Mouse (Mus musculus): ENCODE measurements around the gene Tango6. TPM values are rescaled to one million over a fixed set of nuclear protein-coding genes. Genes with fewer than 3 reads are reported as not detected.

The Tango6 gene
- polyA plus RNA-seq, 1 experiment from 2014 or later: 6.2 TPM

DNA sequence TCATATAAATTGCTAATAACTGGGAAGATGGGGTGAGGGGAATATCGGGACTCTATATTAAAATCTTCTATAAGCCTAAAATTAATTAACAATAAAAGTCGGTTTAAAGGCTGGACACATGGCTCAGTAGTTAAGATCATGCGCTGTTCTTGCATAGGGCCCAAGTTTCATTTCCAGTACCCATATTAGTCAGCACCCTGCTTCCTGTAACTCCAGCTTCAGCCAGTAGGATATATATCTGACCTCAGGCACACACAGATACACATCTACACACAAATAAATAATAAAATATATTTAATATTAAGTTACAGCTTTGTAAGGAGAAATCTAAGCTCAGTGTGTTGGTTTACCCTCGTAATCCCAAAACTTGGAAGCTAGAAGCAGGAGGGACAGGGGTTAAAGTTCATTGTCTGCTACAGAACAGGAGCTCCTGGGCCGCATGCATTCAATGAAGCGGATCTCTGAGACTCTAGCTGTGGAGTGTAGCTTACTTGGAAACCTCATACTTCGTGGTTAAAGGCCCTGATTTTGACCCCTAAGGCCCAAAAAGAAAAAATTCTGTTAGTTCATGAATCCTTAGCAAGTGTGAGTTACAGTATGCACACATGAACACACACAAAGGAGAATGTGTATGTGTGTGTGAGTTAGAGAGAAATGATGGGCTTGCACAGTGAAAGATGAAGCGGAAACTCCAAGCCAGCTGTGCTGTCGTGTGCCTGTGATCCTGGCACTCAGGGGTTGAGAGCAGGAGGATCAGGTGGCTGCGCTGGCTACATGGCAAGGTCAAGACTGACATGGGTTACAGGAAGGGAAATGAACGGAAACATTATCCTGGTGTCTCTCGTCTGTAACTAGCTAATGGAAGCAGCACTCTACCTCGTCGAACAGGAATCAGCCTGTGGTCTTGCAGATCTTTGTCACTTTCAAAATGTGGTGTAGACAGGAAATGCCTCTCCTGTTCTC, 138.0 kb downstream of the Tango6 start:
- Histone ChIP-seq H3K27me3 (replicated peaks) (no peaks in the 10 kb centered on the region), H3K4me2 (no peak overlapping the region), H3K9ac (replicated peaks) (no peak overlapping the region), H3K27ac (replicated peaks) (no peak overlapping the region), H3K4me3 (replicated peaks) (no peak overlapping the region), H3K4me1 (peaks cover 15% of the 10 kb centered on the region), H3K9me3 (replicated peaks) (no peaks in the 10 kb centered on the region), H3K36me3 (no peaks in the 10 kb centered on the region)
- no peak for ATAC-seq (ENCODE audit: low FRiP score)
- WGBS: 90% methylated on average over 14 of the region's 14 CpGs

DNA sequence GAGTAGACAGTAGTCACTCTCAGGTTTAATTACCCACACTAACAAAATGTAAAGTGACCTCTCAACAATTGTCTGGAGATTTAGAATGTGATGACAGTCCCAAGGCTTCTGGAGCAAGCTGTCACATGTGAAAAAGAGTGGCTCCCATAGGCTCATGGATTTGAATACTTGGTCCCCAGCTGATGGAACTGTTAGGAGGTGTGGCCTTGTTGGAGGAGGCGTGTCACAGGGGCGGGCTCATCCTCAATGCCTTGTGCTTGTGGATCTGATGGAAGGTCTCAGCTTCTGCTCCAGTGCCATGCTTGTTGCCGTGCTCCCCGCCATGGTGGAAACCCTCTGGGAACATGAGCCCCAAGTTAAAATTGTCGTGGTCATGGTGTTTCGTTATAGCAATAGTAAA, 146.1 kb downstream of the Tango6 start:
- ATAC-seq (ENCODE audit: low FRiP score): no peak
- 91% methylated on average over 6 of the region's 6 CpGs for WGBS
- Histone ChIP-seq H3K4me3 (replicated peaks) (no peak overlapping the region), H3K4me2 (no peak overlapping the region), H3K4me1 (no peaks in the 10 kb centered on the region), H3K9me3 (replicated peaks) (no peaks in the 10 kb centered on the region), H3K27ac (replicated peaks) (no peak overlapping the region), H3K9ac (replicated peaks) (no peak overlapping the region), H3K27me3 (replicated peaks) (no peaks in the 10 kb centered on the region), H3K36me3 (no peaks in the 10 kb centered on the region)

DNA sequence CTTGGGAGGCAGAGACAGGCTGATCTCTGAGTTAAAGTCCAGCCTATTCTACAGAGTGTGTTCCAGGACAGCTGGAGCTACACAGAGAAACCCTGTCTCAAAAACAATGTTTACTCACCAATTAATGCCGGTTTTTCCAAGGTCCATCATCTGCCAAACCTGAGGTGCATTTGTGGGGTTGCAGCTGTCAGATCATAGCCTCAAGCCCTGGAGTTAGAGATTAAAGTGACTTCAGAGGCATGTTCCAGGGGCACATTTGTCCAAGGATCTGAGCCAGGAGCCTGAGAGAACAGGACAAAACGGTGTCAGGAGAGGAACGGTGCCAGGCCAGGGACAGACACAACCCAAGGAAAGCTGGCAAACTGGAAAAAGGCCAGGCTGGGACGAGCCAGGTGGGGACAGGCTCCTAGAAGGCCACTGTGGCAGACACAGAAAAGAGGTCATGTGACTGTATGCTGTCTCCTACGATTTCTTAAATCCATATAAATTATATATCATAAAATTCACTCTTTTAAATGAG, 146.7 kb downstream of the Tango6 start:
- no peaks in the 10 kb centered on the region for H3K27me3 ChIP-seq (replicated peaks)
- H3K36me3 ChIP-seq: no peaks in the 10 kb centered on the region
- H3K27ac ChIP-seq (replicated peaks): no peak overlapping the region
- ATAC-seq (ENCODE audit: low FRiP score): no peak
- H3K9ac ChIP-seq (replicated peaks): no peak overlapping the region
- WGBS: 86% methylated on average over 5 of the region's 5 CpGs
- H3K4me3 ChIP-seq (replicated peaks): no peak overlapping the region
- no peaks in the 10 kb centered on the region for H3K4me1 ChIP-seq
- no peak overlapping the region for H3K4me2 ChIP-seq
- no peaks in the 10 kb centered on the region for H3K9me3 ChIP-seq (replicated peaks)

DNA sequence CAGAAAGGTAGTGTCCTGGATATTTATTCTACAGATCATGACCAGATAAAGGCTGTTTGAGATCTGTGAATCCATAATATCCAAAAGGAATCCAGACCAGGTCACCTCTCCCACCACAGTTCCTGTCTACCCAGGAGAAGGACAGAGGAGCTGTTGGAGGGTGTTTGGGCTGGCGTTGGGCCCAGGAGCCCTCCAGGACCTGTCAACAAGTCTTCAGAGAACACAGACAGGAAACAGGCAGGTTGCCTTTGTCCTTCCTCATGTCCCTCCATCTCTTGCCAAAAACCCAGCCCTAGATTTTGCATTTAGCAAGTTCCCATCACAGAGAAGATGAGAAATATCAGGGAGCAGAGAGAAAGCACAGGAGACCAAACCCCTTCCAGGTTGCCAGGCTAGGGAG, 152.0 kb downstream of the Tango6 start:
- Histone ChIP-seq H3K27me3 (replicated peaks) (no peaks in the 10 kb centered on the region), H3K4me3 (replicated peaks) (no peak overlapping the region), H3K36me3 (no peaks in the 10 kb centered on the region), H3K9me3 (replicated peaks) (no peaks in the 10 kb centered on the region), H3K27ac (replicated peaks) (no peak overlapping the region), H3K9ac (replicated peaks) (no peak overlapping the region), H3K4me1 (peaks cover 10% of the 10 kb centered on the region), H3K4me2 (no peak overlapping the region)
- WGBS: 87% methylated on average over 1 of the region's 1 CpGs
- no peak for ATAC-seq (ENCODE audit: low FRiP score)

DNA sequence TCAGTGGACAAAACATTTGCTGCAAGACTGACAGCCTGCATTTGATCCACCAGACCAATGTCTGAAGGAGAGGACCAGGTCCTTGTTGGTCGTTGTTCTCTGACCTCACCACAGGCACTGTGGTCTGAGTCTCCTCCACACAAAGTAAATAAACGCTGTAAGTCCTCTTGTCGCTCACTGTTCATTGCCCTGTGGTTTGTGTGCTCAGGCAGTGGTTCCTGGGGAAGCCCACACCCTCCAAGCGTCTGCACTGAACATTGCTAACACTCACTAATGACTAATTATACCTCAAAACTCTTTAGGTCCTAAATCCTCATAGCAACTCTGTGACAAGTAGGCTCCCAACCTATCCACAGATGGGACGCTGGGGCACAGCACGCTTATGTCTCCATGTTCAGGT, 153.7 kb downstream of the Tango6 start:
- no peak for ATAC-seq (ENCODE audit: low FRiP score)
- peaks cover 13% of the 10 kb centered on the region for H3K4me1 ChIP-seq
- H3K4me2 ChIP-seq: no peak overlapping the region
- H3K9ac ChIP-seq (replicated peaks): no peak overlapping the region
- no peak overlapping the region for H3K4me3 ChIP-seq (replicated peaks)
- H3K27me3 ChIP-seq (replicated peaks): no peaks in the 10 kb centered on the region
- WGBS: 85% methylated on average over 6 of the region's 6 CpGs
- no peaks in the 10 kb centered on the region for H3K36me3 ChIP-seq
- no peak overlapping the region for H3K27ac ChIP-seq (replicated peaks)
- no peaks in the 10 kb centered on the region for H3K9me3 ChIP-seq (replicated peaks)

DNA sequence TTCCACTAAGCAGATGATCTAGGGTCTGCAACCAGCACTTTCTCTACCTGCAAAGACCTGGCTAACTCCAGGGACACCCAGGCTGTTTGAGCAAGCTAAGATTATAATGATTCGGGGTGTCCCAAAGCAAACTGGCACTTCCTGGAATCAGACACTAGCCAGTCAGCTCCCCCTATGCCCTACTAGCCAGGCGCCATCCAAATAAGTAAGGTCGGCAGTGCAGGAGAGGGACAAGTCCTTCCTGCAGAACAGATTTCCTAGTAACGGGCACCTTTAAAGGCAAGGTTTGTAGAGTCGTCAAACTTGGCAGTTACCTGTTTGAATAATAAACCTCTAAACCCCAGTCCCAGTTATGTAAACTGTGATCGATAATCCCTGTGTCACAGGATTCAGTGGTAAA, 155.9 kb downstream of the Tango6 start:
- WGBS: 84% methylated on average over 6 of the region's 6 CpGs
- Histone ChIP-seq H3K27me3 (replicated peaks) (no peaks in the 10 kb centered on the region), H3K4me2 (no peak overlapping the region), H3K27ac (replicated peaks) (peak overlapping the region; percentile 75; the same call in 1 of the 2 replicates), H3K9me3 (replicated peaks) (no peaks in the 10 kb centered on the region), H3K36me3 (no peaks in the 10 kb centered on the region), H3K4me3 (replicated peaks) (no peak overlapping the region), H3K9ac (replicated peaks) (no peak overlapping the region), H3K4me1 (peaks cover 13% of the 10 kb centered on the region)
- no peak for ATAC-seq (ENCODE audit: low FRiP score)

DNA sequence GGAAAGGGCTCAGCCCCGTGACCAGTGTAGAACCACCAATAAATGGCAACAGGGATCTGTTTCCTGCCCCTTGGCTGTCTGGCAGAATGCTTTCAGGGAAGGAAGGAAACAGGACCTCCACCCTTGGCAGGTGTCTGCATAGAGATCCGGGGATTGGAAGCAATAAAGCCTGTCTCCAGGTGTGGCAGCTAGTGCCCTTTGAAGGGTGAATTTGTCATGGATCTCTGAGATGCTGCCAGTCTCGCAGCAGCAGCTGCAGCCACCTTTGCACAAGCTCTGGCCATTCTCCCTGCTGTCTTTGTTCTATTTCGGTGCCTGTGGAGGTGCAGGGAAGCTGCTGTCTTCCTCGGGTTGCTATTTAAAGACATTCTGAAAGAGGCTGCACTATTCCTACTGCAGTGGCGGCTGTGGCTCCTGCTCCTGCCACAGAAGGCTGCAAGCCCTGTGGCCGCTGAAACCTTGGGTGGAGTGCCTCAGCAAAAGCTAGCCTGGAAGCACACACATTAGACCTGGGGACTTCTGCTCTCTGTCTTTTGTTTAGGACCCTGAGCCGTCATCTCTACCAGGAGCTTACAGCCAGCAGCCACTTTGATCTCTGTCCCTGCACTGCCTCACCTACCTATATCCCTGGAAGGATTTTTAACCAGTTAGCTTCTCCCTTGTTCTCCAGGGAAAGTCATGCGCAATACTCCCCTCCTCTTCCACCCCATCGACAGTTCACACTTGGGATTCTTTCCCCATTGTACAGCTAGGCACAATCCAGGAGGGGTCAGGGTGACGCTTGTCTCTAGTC, 156.5 kb downstream of the Tango6 start:
- Histone ChIP-seq H3K27me3 (replicated peaks) (no peaks in the 10 kb centered on the region), H3K4me1 (peaks cover 13% of the 10 kb centered on the region), H3K9ac (replicated peaks) (peak overlapping the region; percentile 28; the same call in 1 of the 2 replicates), H3K36me3 (no peaks in the 10 kb centered on the region), H3K4me2 (no peak overlapping the region; the same call in 1 of the 2 replicates), H3K9me3 (replicated peaks) (no peaks in the 10 kb centered on the region), H3K4me3 (replicated peaks) (no peak overlapping the region), H3K27ac (replicated peaks) (peak overlapping the region; percentile 75)
- ATAC-seq (ENCODE audit: low FRiP score): peak; percentile 57
- 27% methylated on average over 11 of the region's 11 CpGs for WGBS

DNA sequence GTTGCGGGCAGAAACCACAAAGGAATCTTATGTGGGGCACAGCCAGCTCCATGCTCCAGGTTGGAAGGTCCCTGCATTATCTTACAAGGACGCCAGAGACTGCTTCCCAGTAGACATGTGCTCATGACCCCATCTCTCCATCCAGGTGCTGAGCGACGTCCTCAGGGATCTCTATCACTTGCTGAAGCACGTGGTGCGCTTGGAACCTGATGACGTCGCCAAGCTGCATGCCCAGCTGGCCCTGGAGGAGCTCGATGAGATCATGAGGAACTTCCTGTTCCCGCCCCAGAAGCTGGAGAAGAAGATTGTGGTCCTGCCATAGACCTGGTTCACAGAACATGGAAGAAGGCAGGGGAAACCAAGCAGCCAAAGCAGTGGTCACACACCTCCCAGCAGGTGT, 167.2 kb downstream of the Tango6 start:
- Histone ChIP-seq H3K4me3 (replicated peaks) (no peak overlapping the region), H3K9me3 (replicated peaks) (no peaks in the 10 kb centered on the region), H3K36me3 (no peaks in the 10 kb centered on the region), H3K4me2 (no peak overlapping the region), H3K4me1 (no peaks in the 10 kb centered on the region), H3K9ac (replicated peaks) (no peak overlapping the region), H3K27me3 (replicated peaks) (no peaks in the 10 kb centered on the region), H3K27ac (replicated peaks) (no peak overlapping the region)
- WGBS: 91% methylated on average over 10 of the region's 10 CpGs
- no peak for ATAC-seq (ENCODE audit: low FRiP score)

DNA sequence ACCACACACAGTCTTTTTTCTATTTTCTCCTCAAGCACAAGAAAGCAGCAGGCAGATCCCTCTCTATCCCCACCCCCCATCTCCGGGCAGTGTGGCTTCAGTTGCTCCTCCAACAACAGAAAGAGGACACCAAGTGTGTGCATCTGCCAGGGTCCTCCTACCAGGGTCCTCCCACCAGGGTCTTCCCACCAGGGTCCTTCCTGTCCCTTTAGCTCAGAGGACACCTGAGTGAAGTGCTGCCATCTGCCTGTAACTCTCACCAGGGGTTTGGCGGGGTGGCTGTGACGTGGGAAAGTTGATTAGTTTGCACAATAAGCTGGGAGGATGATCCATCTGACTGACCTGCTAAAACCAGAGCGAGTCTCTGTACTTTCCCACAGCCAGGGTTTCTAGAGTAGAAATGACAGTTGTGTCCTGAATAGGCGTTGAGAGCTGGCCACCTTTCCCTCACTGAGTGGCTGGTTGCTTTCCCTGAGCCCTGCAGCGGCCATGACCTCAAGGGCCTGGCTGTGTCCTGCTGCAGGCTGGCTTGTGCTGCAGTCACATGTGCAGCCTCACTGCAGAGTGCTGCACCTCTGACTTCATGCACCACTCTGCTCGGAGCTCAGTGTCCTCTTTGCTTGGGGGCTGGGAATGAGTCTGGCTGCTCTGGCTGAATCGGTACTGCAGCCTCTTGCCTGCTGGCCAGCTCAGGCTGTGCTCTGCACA, 171.8 kb downstream of the Tango6 start:
- Histone ChIP-seq H3K36me3 (no peaks in the 10 kb centered on the region), H3K27me3 (replicated peaks) (no peaks in the 10 kb centered on the region), H3K27ac (replicated peaks) (no peak overlapping the region), H3K4me2 (no peak overlapping the region), H3K9me3 (replicated peaks) (no peaks in the 10 kb centered on the region), H3K9ac (replicated peaks) (no peak overlapping the region), H3K4me1 (no peaks in the 10 kb centered on the region), H3K4me3 (replicated peaks) (no peak overlapping the region)
- 53% methylated on average over 8 of the region's 8 CpGs for whole genome bisulfite sequencing
- no peak for ATAC-seq (ENCODE audit: low FRiP score)

DNA sequence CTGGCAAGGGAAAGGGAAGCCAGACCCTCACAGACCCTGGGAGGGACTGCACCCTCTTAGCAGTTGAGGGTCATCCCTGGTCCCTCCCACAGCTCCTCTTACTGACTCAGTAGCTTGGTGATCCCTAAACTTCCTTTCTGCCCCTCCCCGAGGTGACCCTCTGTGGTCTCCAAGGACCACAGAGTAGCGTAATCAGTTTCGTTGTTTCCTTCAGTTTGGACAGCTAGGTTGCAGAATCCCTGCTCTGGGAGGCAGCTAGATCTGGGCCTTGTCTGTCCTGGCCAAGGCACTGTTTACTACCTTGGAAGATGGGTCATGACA, 172.3 kb downstream of the Tango6 start:
- Histone ChIP-seq H3K27me3 (replicated peaks) (no peaks in the 10 kb centered on the region), H3K4me3 (replicated peaks) (no peak overlapping the region), H3K4me1 (no peaks in the 10 kb centered on the region), H3K27ac (replicated peaks) (no peak overlapping the region), H3K9me3 (replicated peaks) (no peaks in the 10 kb centered on the region), H3K4me2 (no peak overlapping the region), H3K9ac (replicated peaks) (no peak overlapping the region), H3K36me3 (no peaks in the 10 kb centered on the region)
- WGBS: 93% methylated on average over 3 of the region's 3 CpGs
- no peak for ATAC-seq (ENCODE audit: low FRiP score)

DNA sequence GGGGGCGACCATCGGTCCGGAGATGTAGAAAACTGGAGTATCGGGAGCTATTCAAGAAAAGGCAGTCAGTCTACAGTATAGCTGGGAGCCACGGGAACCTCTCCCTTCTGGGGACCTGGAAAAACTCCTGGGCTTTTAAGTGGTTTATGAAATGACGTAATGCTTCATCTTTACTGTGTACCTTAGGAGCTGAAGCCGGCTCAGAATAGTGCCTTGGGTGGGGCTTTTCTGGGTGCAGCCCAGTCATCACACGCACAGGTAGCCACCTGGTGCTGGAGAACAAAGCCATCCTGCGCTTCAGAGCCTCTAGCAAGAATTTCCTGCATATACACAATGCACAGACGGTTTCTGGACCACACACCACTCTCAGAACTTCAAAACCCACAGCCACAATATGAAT, 180.0 kb downstream of the Tango6 start:
- no peak overlapping the region for H3K9ac ChIP-seq (replicated peaks)
- H3K27me3 ChIP-seq (replicated peaks): peaks cover 4% of the 10 kb centered on the region; the same call in 1 of the 2 replicates
- H3K27ac ChIP-seq (replicated peaks): no peak overlapping the region
- no peaks in the 10 kb centered on the region for H3K9me3 ChIP-seq (replicated peaks)
- H3K36me3 ChIP-seq: no peaks in the 10 kb centered on the region
- no peaks in the 10 kb centered on the region for H3K4me1 ChIP-seq
- WGBS: 92% methylated on average over 10 of the region's 10 CpGs
- ATAC-seq (ENCODE audit: low FRiP score): no peak
- no peak overlapping the region for H3K4me2 ChIP-seq
- no peak overlapping the region for H3K4me3 ChIP-seq (replicated peaks)

Measured in neural tube, embryonic 15.5 days (tissue).